Mouse (Mus musculus): ENCODE data around the gene Lurap1.

GRCm38 (mm10) chr4:116167404-116167803 lies 16.3 kb upstream of the Lurap1 start, which contains the start of gene Tspan1:
- TF ChIP-seq CTCF (IDR thresholded peaks at IDR 0.05; ENCODE audit: borderline replicate concordance, insufficient read depth, low read length) (no peak), POLR2A (IDR thresholded peaks at IDR 0.05; ENCODE audit: low read depth, low read length) (no peak)

Measured in embryonic fibroblast, embryonic 13.5 days (primary cell).